Mouse (Mus musculus): ENCODE measurements around the gene Bysl. TPM values are rescaled to one million over a fixed set of nuclear protein-coding genes. Genes with fewer than 3 reads are reported as not detected.

Bysl gene
- polyA plus RNA-seq, 1 experiment, result 9.5 TPM

GRCm38 (mm10) chr17:47557179-47557578 is 54.1 kb downstream of the Bysl start:
- no peaks in the 10 kb centered on the region; the same call in 1 of the 2 replicates for H3K4me1 ChIP-seq (ENCODE audit: control insufficient read depth, insufficient read depth, low read length)
- peak overlapping the region; percentile 47; the same call in 1 of the 2 replicates for H3K27ac ChIP-seq (ENCODE audit: control insufficient read depth, insufficient read depth, low read depth, low read length, poor library complexity)
- no peak overlapping the region for H3K4me3 ChIP-seq (replicated peaks; ENCODE audit: control insufficient read depth, low read depth, low read length)
- WGBS, result 57% methylated on average over 3 of the region's 3 CpGs
- TF ChIP-seq POLR2A (IDR thresholded peaks at IDR 0.05; ENCODE audit: borderline replicate concordance, control insufficient read depth, low read depth, low read length), result no peak
- TF ChIP-seq CTCF (IDR thresholded peaks at IDR 0.05; ENCODE audit: control insufficient read depth, insufficient read depth, low read length), result no peak

DNA sequence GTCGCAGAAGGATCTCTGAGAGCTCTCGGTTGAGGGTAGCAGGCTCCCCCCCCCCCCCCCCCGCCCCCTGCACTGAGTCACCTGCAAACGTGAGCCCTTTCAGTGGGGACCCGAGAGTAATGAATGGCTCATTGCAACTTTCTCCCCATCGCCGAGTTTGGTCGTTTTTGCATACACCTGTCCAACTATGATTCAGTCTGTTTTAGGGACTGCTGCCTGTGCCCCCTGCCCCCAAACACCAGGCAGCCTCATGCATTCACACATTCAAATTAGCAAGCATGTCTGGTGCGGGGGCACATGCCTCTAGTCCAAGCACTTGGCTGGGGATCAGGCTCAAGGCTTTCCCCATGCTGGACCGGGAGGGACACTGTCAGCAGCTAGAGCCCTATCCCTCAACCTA is 56.7 kb downstream of the Bysl start:
- 65% methylated on average over 10 of the region's 10 CpGs for WGBS
- TF ChIP-seq POLR2A (IDR thresholded peaks at IDR 0.05; ENCODE audit: borderline replicate concordance, control insufficient read depth, low read depth, low read length) (no peak), CTCF (IDR thresholded peaks at IDR 0.05; ENCODE audit: control insufficient read depth, insufficient read depth, low read length) (no peak)
- H3K4me1 ChIP-seq (ENCODE audit: control insufficient read depth, insufficient read depth, low read length), result no peaks in the 10 kb centered on the region; the same call in 1 of the 2 replicates
- H3K27ac ChIP-seq (ENCODE audit: control insufficient read depth, insufficient read depth, low read depth, low read length, poor library complexity), result peak overlapping the region; percentile 52; the same call in 1 of the 2 replicates
- no peak overlapping the region for H3K4me3 ChIP-seq (replicated peaks; ENCODE audit: control insufficient read depth, low read depth, low read length)

GRCm38 (mm10) chr17:47552994-47553393 is 58.3 kb downstream of the Bysl start:
- Histone ChIP-seq H3K4me3 (replicated peaks; ENCODE audit: control insufficient read depth, low read depth, low read length) (no peak overlapping the region), H3K4me1 (ENCODE audit: control insufficient read depth, insufficient read depth, low read length) (no peaks in the 10 kb centered on the region; the same call in 1 of the 2 replicates), H3K27ac (ENCODE audit: control insufficient read depth, insufficient read depth, low read depth, low read length, poor library complexity) (peak overlapping the region; percentile 2; the same call in 1 of the 2 replicates)
- TF ChIP-seq POLR2A (IDR thresholded peaks at IDR 0.05; ENCODE audit: borderline replicate concordance, control insufficient read depth, low read depth, low read length), result no peak

DNA sequence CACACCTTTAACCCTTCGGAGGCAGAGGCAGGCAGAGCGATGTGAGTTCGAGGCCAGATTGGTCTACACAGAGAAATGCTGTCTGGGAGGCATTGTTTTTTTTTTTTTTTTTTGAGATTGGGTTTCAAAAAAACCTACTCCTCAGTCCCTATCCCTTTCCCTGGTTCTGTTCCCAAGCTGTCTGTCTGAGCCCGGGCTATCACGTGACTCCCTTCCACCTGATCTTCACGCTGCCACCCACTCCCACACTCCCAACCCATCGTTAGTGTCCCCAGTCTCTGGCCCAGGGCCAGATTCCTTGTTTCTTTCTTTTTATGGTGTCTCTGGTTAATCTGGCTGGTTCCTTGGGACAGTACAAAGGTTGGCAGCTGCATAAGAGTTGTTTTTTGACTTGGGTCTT is 60.2 kb downstream of the Bysl start:
- no peak for TF ChIP-seq POLR2A (IDR thresholded peaks at IDR 0.05; ENCODE audit: borderline replicate concordance, control insufficient read depth, low read depth, low read length)
- no peak for TF ChIP-seq CTCF (IDR thresholded peaks at IDR 0.05; ENCODE audit: control insufficient read depth, insufficient read depth, low read length)
- WGBS, result 90% methylated on average over 7 of the region's 7 CpGs

More for the DNA sequence above, 60.2 kb downstream of the Bysl start:
- no peaks in the 10 kb centered on the region; the same call in 1 of the 2 replicates for H3K4me1 ChIP-seq (ENCODE audit: control insufficient read depth, insufficient read depth, low read length)
- H3K27ac ChIP-seq (ENCODE audit: control insufficient read depth, insufficient read depth, low read depth, low read length, poor library complexity), result no peak overlapping the region
- H3K4me3 ChIP-seq (replicated peaks; ENCODE audit: control insufficient read depth, low read depth, low read length), result no peak overlapping the region

Other genes with a start within 250 kb of the Bysl start
- gene Mrps10, start 242.6 kb downstream of the Bysl start, polyA plus RNA-seq (2011; ENCODE audit: insufficient read depth, insufficient read length, low replicate concordance, missing spikeins), result 18.4 and 31.9 TPM in 2 replicates
- gene Guca1b, start 226.1 kb downstream of the Bysl start, polyA plus RNA-seq (2011; ENCODE audit: insufficient read depth, insufficient read length, low replicate concordance, missing spikeins), result 0.61 and 1.2 TPM in 2 replicates
- 1.8 TPM in 1 of 2 replicates, not detected in the other for gene Guca1a, start 210.9 kb downstream of the Bysl start, polyA plus RNA-seq (2011; ENCODE audit: insufficient read depth, insufficient read length, low replicate concordance, missing spikeins)
- 0.30 and 0.68 TPM in 2 replicates for gene AI661453, start 174.9 kb downstream of the Bysl start, polyA plus RNA-seq (2011; ENCODE audit: insufficient read depth, insufficient read length, low replicate concordance, missing spikeins)
- gene 1700001C19Rik, start 174.1 kb downstream of the Bysl start, polyA plus RNA-seq (2011; ENCODE audit: insufficient read depth, insufficient read length, low replicate concordance, missing spikeins), result 1.4 and 1.5 TPM in 2 replicates
- gene Taf8, start 109.2 kb downstream of the Bysl start, polyA plus RNA-seq (2011; ENCODE audit: insufficient read depth, insufficient read length, low replicate concordance, missing spikeins), result 15.6 and 32.2 TPM in 2 replicates
- gene Ccnd3, start 106.4 kb downstream of the Bysl start, polyA plus RNA-seq (2011; ENCODE audit: insufficient read depth, insufficient read length, low replicate concordance, missing spikeins), result 356 and 417 TPM in 2 replicates
- 18.0 and 21.2 TPM in 2 replicates for gene Med20, start 90 bp upstream of the Bysl start, polyA plus RNA-seq (2011; ENCODE audit: insufficient read depth, insufficient read length, low replicate concordance, missing spikeins)
- 3.0 and 5.1 TPM in 2 replicates for gene Gm20517, start 97 bp upstream of the Bysl start, polyA plus RNA-seq (2011; ENCODE audit: insufficient read depth, insufficient read length, low replicate concordance, missing spikeins)
- 9.3 and 10.3 TPM in 2 replicates for gene Usp49, start 19.2 kb upstream of the Bysl start, polyA plus RNA-seq (2011; ENCODE audit: insufficient read depth, insufficient read length, low replicate concordance, missing spikeins)
- 127 and 178 TPM in 2 replicates for gene Tomm6, start 76.9 kb upstream of the Bysl start, polyA plus RNA-seq (2011; ENCODE audit: insufficient read depth, insufficient read length, low replicate concordance, missing spikeins)
- not detected in 2 replicates for gene Frs3, start 77.5 kb upstream of the Bysl start, polyA plus RNA-seq (2011; ENCODE audit: insufficient read depth, insufficient read length, low replicate concordance, missing spikeins)
- not detected in 2 replicates for gene Gm21981, start 83.0 kb upstream of the Bysl start, polyA plus RNA-seq (2011; ENCODE audit: insufficient read depth, insufficient read length, low replicate concordance, missing spikeins)
- gene Prickle4, start 83.2 kb upstream of the Bysl start, polyA plus RNA-seq (2011; ENCODE audit: insufficient read depth, insufficient read length, low replicate concordance, missing spikeins), result not detected in 2 replicates
- 1.1 TPM in 1 of 2 replicates, not detected in the other for gene Pgc, start 115.3 kb upstream of the Bysl start, polyA plus RNA-seq (2011; ENCODE audit: insufficient read depth, insufficient read length, low replicate concordance, missing spikeins)
- gene Tfeb, start 125.5 kb upstream of the Bysl start, polyA plus RNA-seq (2011; ENCODE audit: insufficient read depth, insufficient read length, low replicate concordance, missing spikeins), result 22.6 and 43.7 TPM in 2 replicates
- 4.2 and 4.8 TPM in 2 replicates for gene Mdfi, start 223.2 kb upstream of the Bysl start, polyA plus RNA-seq (2011; ENCODE audit: insufficient read depth, insufficient read length, low replicate concordance, missing spikeins)

Measured in bone marrow, adult 2 months (tissue).